Mouse (Mus musculus) skeletal muscle tissue, postnatal 0 days (tissue): Measurements from ENCODE around the gene Ttc17. TPM values are rescaled to one million over a fixed set of nuclear protein-coding genes. Genes with fewer than 3 reads are reported as not detected.
A peak's percentile ranks its signal among the peaks of the same experiment; 100 is the strongest.

Experiments
- microRNA counts: library from miRNA; unstranded; fragments of <30 nt; microRNA quantifications from one replicate; lab custom pipeline; 2015
- microRNA-seq, 2 experiments: library from miRNA; unstranded; fragments of <30 nt; microRNA quantifications; one replicate each; pipeline ENCODE4; 2016
- polyA plus RNA-seq: library from polyadenylated mRNA; unstranded; fragments of >200 nt; fragmentation: Nextera tagmentation; extraction: Ambion mirVana; gene quantifications from 2 replicates; pipeline ENCODE4 v1.2.1, GENCODE M21; 2015

Ttc17 gene
- 9.7 TPM in 2 replicates for polyA plus RNA-seq

DNA sequence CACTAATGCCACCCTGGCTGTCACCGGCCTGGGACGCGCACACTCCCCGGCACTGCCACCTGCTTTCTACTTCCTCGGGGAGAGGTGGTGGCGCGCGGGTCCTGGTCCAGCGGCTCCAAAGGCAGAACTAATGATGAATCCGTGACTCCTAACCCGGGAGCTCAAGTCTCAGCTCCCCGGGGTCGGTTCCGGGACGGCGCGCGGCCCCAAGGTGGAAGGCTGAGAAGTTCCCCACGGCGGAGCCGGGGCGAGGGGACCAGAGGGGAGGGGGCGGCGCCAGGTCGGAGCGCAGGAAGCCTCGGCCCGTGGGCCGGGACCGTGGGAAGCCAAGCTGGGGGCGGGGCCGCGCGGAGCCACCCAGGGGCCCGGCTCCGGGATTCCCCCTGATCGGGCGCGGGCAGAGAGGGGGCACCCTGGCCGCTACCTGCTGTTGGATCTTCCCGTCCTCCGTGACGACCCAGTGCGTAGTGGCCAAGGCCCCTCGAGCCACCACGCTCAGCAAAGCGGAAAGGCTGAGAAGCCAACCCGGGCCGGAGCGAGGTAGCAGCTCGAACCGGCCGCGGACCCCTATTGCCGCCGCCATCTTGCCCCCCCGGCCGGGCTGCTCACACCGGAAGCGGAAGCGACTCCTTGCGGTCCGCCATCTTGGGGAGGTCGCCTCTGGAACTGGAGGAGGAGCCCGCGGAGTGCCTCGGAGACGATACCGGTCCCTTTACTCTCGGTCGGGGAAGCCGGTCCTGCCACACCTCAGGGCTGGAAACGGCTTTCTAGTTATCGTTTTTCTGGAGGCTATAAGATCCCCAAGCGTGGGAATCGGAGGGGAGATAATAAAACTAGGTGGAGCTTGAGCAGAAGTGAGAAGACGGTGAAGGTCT lies at the start of gene Ttc17:
TSS of gene Ttc17 (minus strand) at position 607 of the 875 bp plus-strand sequence.

MicroRNAs within 50 kb of the gene (microRNA counts, 519-probe panel; counts per million panel counts)
- microRNA mmu-miR-670 (lab: Ali Mortazavi, UCI) = 296 counts per million, percentile 58 among the panel's probes with 10 or more counts

Small RNA genes within 50 kb of the gene (microRNA-seq; reads per million reads assigned to microRNA genes)
- gene Mir670 = 0.51 to 1.3 reads per million in 2 experiments

Other genes with a start within 250 kb of the Ttc17 start
- 23.9 and 48.2 TPM in 2 replicates for gene Hsd17b12, start 248.7 kb downstream of the Ttc17 start, polyA plus RNA-seq
- 32.9 and 33.2 TPM in 2 replicates for gene Api5, start 31.4 kb upstream of the Ttc17 start, polyA plus RNA-seq